Mouse (Mus musculus) midbrain, embryonic 12.5 days (tissue): ENCODE measurements around the gene Tmpo. TPM values are rescaled to one million over a fixed set of nuclear protein-coding genes. Genes with fewer than 3 reads are reported as not detected.

ENCODE experiments used
- ATAC-seq: fragments of 200-750 bp; cut with Nextera tagmentation; 2 replicates; pipeline ENCODE4 v1.8.0; 2017; ENCODE audit warnings: low read depth, moderate TSS enrichment, moderate library complexity; ENCODE audit not compliant: low FRiP score
- H3K27ac ChIP-seq: fragments of 300-500 bp; sonication (generic); replicated peaks from 2 replicates; pipeline ENCODE4 v1.5.1; 2016; ENCODE audit warnings: mild to moderate bottlenecking
- H3K27me3 ChIP-seq: fragments of 300-500 bp; sonication (generic); 2 replicates; pipeline ENCODE4 v1.6.1; 2016; ENCODE audit warnings: mild to moderate bottlenecking
- H3K36me3 ChIP-seq: fragments of 300-500 bp; sonication (generic); 2 replicates; pipeline ENCODE4 v1.6.1; 2016
- H3K4me1 ChIP-seq: fragments of 300-500 bp; sonication (generic); 2 replicates; pipeline ENCODE4 v1.6.1; 2016
- H3K4me2 ChIP-seq: fragments of 300-500 bp; sonication (generic); replicated peaks from 2 replicates; pipeline ENCODE4 v1.6.1; 2016; ENCODE audit warnings: mild to moderate bottlenecking, moderate library complexity
- H3K4me3 ChIP-seq: fragments of 300-500 bp; sonication (generic); 2 replicates; pipeline ENCODE4 v1.5.1; 2016; ENCODE audit warnings: mild to moderate bottlenecking
- H3K9ac ChIP-seq: fragments of 300-500 bp; sonication (generic); replicated peaks from 2 replicates; pipeline ENCODE4 v1.6.1; 2016; ENCODE audit warnings: mild to moderate bottlenecking, moderate library complexity
- H3K9me3 ChIP-seq: fragments of 300-500 bp; sonication (generic); 2 replicates; pipeline ENCODE4 v1.6.1; 2016; ENCODE audit warnings: mild to moderate bottlenecking
- WGBS: fragments of 180-500 bp; shearing (Covaris S2); methylation state at CpG from one replicate; pipeline ENCODE4 v1.1.7; 2016; 5-methylcytosine and 5-hydroxymethylcytosine counted together
- polyA plus RNA-seq: library from polyadenylated mRNA; unstranded; fragments of >200 nt; fragmentation: Nextera tagmentation; extraction: Ambion mirVana; gene quantifications from 2 replicates; pipeline ENCODE4 v1.2.1, GENCODE M21; 2016

The Tmpo gene
- polyA plus RNA-seq, 1 experiment from 2014 or later, result 368 TPM

GRCm38 (mm10) chr10:91182291-91182990 lies 1.3 kb upstream of the Tmpo start:
- peak; percentile 11; the same call in 1 of the 2 replicates for ATAC-seq
- peaks cover 23% of the 10 kb centered on the region for H3K4me1 ChIP-seq
- H3K27ac ChIP-seq, result peak overlapping the region; percentile 97
- H3K9ac ChIP-seq, result peak overlapping the region; percentile 57
- H3K36me3 ChIP-seq, result no peaks in the 10 kb centered on the region
- no peaks in the 10 kb centered on the region for H3K27me3 ChIP-seq
- H3K4me2 ChIP-seq, result peak overlapping the region; percentile 53
- peak overlapping the region; percentile 56 for H3K4me3 ChIP-seq
- WGBS, result 2% methylated on average over 16 of the region's 16 CpGs
- no peaks in the 10 kb centered on the region for H3K9me3 ChIP-seq

DNA sequence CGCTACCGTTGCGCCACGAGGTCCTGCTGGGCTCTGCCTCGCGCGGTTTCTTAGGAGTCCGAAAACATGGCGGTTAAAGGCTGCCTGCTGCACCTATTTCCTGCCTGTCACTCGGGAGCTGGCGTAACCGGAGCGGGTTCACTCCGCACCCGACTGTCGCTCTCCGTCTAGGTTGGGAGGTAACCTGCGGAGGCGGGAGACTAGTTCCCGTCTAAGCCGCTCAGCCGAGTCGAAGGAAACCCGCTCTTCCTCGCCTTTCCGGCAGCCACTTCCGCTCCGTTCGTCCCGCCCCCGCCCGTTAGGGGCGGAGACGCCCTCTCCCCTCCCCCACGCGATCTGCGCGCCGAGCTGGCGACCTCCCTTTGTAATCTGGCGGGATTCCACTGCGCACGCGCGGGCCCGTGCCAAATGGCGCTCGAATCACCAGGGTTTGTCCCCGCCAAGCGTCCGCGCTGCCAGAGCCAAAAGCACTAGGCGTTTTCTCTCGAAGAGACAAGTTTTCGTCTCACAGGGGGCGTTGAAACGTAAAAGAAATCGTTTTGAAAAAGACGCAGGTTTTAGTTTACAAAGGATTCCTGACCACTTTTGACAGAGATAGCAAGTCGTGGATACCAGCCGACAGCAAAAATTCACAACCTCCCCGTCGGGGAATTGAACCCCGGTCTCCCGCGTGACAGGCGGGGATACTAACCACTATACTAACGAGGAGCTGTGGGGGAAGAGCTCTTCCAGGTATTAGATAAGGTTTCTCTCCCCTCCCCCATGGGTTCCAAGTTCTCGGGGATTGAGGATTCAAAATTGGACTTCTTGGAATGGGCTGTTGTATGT lies 560 bp upstream of the Tmpo start:
- WGBS, result under 1% methylated on average over 69 of the region's 69 CpGs
- no peaks in the 10 kb centered on the region for H3K36me3 ChIP-seq

DNA sequence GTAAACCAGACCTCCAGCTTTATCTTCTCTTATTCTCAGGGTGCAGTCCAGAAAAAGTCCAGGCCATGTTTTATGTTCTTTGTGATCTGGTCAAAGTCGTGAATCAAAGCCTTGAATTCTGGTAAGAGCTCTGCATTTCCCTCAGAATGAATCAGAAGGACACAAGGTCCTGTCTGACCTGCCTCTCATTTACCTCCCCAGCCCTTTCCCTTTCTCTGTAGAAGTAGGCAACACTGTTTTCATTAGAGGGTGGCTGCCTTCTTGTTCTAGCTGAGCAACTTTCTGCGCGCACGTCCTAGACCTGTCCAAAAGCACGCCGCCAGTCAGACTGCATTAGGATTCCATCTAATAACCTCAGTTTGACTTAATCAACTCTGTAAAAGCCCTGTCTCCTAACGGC lies 814 bp downstream of the Tmpo start:
- peak overlapping the region; percentile 53 for H3K4me2 ChIP-seq
- peaks cover 17% of the 10 kb centered on the region for H3K4me1 ChIP-seq
- H3K4me3 ChIP-seq, result peak overlapping the region; percentile 56
- 27% methylated on average over 7 of the region's 7 CpGs for WGBS
- no peaks in the 10 kb centered on the region for H3K27me3 ChIP-seq
- no peak for ATAC-seq
- H3K9me3 ChIP-seq, result no peaks in the 10 kb centered on the region
- peak overlapping the region; percentile 28; the same call in 1 of the 2 replicates for H3K9ac ChIP-seq
- H3K36me3 ChIP-seq, result no peaks in the 10 kb centered on the region
- peak overlapping the region; percentile 97 for H3K27ac ChIP-seq

More for the DNA sequence above, 560 bp upstream of the Tmpo start:
- H3K4me1 ChIP-seq, result peaks cover 17% of the 10 kb centered on the region
- peak overlapping the region; percentile 97 for H3K27ac ChIP-seq
- H3K9me3 ChIP-seq, result no peaks in the 10 kb centered on the region
- H3K4me2 ChIP-seq, result peak overlapping the region; percentile 53
- no peaks in the 10 kb centered on the region for H3K27me3 ChIP-seq
- peak overlapping the region; percentile 56 for H3K4me3 ChIP-seq
- H3K9ac ChIP-seq, result peak overlapping the region; percentile 57
- peak; percentile 89 for ATAC-seq

- Histone ChIP-seq H3K27ac (peak overlapping the region; percentile 97; the same call in 1 of the 2 replicates), H3K4me3 (no peak overlapping the region), H3K4me2 (no peak overlapping the region), H3K36me3 (no peaks in the 10 kb centered on the region), H3K9ac (no peak overlapping the region), H3K4me1 (peaks cover 17% of the 10 kb centered on the region), H3K9me3 (no peaks in the 10 kb centered on the region), H3K27me3 (no peaks in the 10 kb centered on the region)
- WGBS, result 91% methylated on average over 2 of the region's 2 CpGs
- ATAC-seq, result no peak
Observed at GRCm38 (mm10) chr10:91179834-91180233, 1.3 kb downstream of the Tmpo start.

- Histone ChIP-seq H3K36me3 (no peaks in the 10 kb centered on the region), H3K4me2 (no peak overlapping the region), H3K27ac (no peak overlapping the region), H3K27me3 (no peaks in the 10 kb centered on the region), H3K9ac (no peak overlapping the region), H3K9me3 (no peaks in the 10 kb centered on the region), H3K4me3 (no peak overlapping the region), H3K4me1 (peaks cover 10% of the 10 kb centered on the region)
- 61% methylated on average over 4 of the region's 4 CpGs for WGBS
- no peak for ATAC-seq
Observed at GRCm38 (mm10) chr10:91177201-91177600, 3.9 kb downstream of the Tmpo start.

DNA sequence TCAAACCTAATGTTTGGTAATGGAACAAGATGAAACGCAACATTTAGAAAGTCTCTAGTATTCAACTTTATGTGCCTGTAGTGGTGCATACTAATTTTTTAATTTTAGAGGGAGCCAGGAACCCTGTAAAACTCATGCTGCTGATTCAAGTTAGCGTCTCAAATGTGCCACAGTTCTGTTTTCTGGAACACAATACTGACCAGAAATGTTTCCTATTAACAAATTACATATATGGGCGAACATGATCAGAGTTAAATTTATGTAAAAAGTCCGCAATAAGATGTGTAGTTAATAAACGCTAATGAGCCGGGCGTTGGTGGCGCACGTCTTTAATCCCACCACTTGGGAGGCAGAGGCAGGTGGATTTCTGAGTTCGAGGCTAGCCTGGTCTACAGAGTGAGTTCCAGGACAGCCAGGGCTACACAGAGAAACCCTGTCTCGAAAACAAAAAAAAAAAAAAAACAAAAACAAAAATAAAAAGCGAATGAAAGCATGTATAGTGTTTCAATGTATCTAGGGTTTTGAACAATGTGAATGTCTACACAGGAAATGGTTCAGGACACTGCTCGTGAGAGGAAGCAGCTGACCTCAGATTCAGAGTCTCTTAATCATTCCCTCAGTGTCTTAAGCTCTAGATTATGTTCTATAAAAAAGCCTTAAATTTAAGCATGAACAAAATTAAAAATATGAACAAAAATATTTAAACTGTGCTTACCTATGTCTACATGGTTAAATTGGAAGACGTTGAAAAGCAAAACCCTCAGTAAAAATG lies 8.6 kb downstream of the Tmpo start:
- H3K27ac ChIP-seq, result peak overlapping the region; percentile 100
- H3K4me2 ChIP-seq, result peak overlapping the region; percentile 66
- no peaks in the 10 kb centered on the region for H3K36me3 ChIP-seq
- H3K9ac ChIP-seq, result peak overlapping the region; percentile 100
- no peaks in the 10 kb centered on the region for H3K9me3 ChIP-seq
- 90% methylated on average over 14 of the region's 14 CpGs for WGBS
- no peaks in the 10 kb centered on the region for H3K27me3 ChIP-seq
- peak overlapping the region; percentile 99 for H3K4me3 ChIP-seq
- H3K4me1 ChIP-seq, result peaks cover 25% of the 10 kb centered on the region
- ATAC-seq, result no peak

DNA sequence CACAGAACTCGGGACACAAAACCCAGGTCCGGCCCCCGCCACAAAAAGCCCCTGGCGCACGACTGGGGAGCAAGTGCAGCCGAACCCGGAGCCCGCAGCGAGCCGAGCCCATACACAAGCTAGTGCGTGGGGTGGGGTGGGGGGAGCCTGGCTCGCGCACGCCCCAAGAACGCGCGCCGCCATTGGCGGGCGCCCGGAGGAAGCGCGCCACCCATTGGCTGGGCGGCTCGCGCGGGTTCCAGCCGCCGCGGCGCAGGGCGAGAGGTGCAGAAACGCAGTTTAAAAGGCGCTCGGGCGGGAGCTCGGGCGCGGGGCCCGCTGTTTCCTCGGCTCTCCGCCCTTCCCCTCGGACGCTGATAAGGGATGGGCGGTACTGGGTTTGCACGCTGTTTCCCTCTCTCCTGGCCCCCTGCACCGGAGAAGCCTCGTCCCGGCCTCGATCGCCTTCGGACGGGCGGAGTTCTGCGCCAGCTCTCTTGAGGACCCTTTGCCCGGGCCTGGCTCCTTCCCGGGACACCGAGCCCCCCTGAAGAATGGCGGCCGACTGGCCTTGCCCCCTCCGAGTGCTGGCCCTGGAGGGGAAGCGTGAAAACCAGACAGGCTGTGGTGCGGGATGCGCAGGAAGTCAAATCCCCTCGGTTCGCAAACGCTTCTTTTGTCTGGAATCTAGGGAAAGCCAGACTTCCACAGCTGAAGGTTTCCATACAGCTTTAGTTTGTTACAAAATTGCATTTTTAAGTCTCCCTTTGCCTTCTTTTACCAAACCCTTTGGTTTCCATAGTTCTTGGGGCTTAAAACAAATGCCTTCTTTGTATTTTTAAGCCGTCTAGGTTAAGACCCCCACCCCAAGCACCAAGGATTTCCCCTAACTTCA lies 9.4 kb downstream of the Tmpo start:
- peak; percentile 96 for ATAC-seq

DNA sequence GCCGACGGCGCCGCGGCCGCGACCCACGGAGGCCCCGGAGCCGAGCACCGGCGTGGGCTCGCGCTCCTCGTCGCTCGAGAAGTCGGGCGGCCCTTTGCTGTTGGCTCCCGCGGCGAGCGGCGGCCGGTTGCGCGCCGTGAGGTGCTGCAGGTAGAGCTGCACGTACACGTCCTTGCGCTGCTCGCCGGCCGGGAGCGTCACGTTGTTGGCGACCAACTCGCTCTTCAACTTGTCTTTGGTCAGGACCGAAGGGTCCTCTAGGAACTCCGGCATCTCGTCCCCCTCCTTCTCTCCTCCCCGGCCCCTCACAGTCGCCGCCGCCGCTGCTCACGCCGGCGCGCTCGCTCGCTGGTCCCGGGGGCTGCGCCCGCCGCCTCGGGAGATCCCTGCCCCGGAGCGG lies 10.1 kb downstream of the Tmpo start:
- no peaks in the 10 kb centered on the region for H3K27me3 ChIP-seq
- H3K9ac ChIP-seq, result peak overlapping the region; percentile 100
- peak overlapping the region; percentile 63 for H3K4me2 ChIP-seq
- H3K27ac ChIP-seq, result peak overlapping the region; percentile 100
- under 1% methylated on average over 31 of the region's 59 CpGs for WGBS
- peak overlapping the region; percentile 99 for H3K4me3 ChIP-seq
- no peaks in the 10 kb centered on the region for H3K9me3 ChIP-seq
- peak; percentile 57 for ATAC-seq
- no peaks in the 10 kb centered on the region for H3K36me3 ChIP-seq
- H3K4me1 ChIP-seq, result peaks cover 33% of the 10 kb centered on the region

More for the DNA sequence above, 9.4 kb downstream of the Tmpo start:
- Histone ChIP-seq H3K4me2 (peak overlapping the region; percentile 66), H3K27me3 (no peaks in the 10 kb centered on the region), H3K4me3 (peak overlapping the region; percentile 99), H3K9ac (peak overlapping the region; percentile 100), H3K27ac (peak overlapping the region; percentile 100), H3K36me3 (no peaks in the 10 kb centered on the region), H3K9me3 (no peaks in the 10 kb centered on the region), H3K4me1 (peaks cover 33% of the 10 kb centered on the region)
- WGBS, result under 1% methylated on average over 67 of the region's 68 CpGs

- Histone ChIP-seq H3K9ac (peak overlapping the region; percentile 100), H3K4me1 (peaks cover 33% of the 10 kb centered on the region), H3K9me3 (no peaks in the 10 kb centered on the region), H3K27me3 (no peaks in the 10 kb centered on the region), H3K36me3 (peaks cover under 1% of the 10 kb centered on the region; the same call in 1 of the 2 replicates), H3K4me2 (peak overlapping the region; percentile 63), H3K4me3 (peak overlapping the region; percentile 99), H3K27ac (peak overlapping the region; percentile 100)
- ATAC-seq, result peak; percentile 61
- under 1% methylated on average over 48 of the region's 50 CpGs for WGBS
Observed at GRCm38 (mm10) chr10:91170143-91170941, 10.8 kb downstream of the Tmpo start.

DNA sequence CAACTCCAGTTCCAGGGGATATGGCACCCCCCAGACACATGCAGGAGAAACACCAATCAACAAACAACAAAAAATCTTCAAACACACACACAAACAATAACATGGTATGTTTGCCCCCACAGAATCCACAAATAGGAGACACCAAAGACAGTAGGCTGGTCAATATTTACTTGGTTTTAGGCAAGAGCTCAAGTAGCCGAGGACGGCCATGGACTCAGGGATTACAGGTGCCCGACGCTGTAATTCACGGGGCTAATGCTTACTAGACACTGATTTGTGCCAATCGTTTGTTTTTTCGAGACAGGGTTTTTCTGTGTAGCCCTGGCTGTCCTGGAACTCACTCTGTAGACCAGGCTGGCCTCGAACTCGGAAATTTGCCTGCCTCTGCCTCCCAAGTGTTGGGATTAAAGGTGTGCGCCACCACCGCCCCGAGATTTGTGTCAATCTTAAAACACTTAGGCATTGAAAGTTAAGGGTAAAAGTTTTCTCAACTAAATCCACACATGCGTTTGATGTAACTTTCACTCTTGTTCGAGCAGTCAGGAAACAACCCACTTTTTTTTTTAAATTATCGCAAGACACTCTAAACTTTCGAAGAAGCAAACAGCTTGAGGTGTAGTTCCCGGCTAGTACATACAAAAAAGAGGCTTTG lies 11.6 kb downstream of the Tmpo start:
- Histone ChIP-seq H3K4me1 (peaks cover 33% of the 10 kb centered on the region), H3K9me3 (no peaks in the 10 kb centered on the region), H3K27me3 (no peaks in the 10 kb centered on the region), H3K36me3 (peaks cover 6% of the 10 kb centered on the region; the same call in 1 of the 2 replicates), H3K4me3 (peak overlapping the region; percentile 99), H3K27ac (no peak overlapping the region), H3K4me2 (peak overlapping the region; percentile 63), H3K9ac (peak overlapping the region; percentile 60)
- ATAC-seq, result no peak
- 45% methylated on average over 17 of the region's 17 CpGs for whole genome bisulfite sequencing
